Mouse (Mus musculus) hindbrain, embryonic 15.5 days (tissue): ENCODE measurements around the gene Bak1. TPM values are rescaled to one million over a fixed set of nuclear protein-coding genes. Genes with fewer than 3 reads are reported as not detected.

Source experiments
- ATAC-seq: fragments of 200-750 bp; cut with Nextera tagmentation; 2 replicates; pipeline ENCODE4 v1.8.0; 2017; ENCODE audit warnings: low read depth, moderate number of reproducible peaks, moderate TSS enrichment; ENCODE audit not compliant: low FRiP score
- H3K27ac ChIP-seq: fragments of 300-500 bp; sonication (generic); replicated peaks from 2 replicates; pipeline ENCODE4 v1.5.1; 2015; ENCODE audit warnings: mild to moderate bottlenecking, inconsistent platforms
- H3K27me3 ChIP-seq: fragments of 300-500 bp; sonication (generic); 2 replicates; pipeline ENCODE4 v1.6.1; 2015; ENCODE audit warnings: control low read depth, inconsistent platforms
- H3K36me3 ChIP-seq: fragments of 300-500 bp; sonication (generic); 2 replicates; pipeline ENCODE4 v1.6.1; 2015; ENCODE audit warnings: control low read depth, inconsistent platforms
- H3K4me1 ChIP-seq: fragments of 300-500 bp; sonication (generic); replicated peaks from 2 replicates; pipeline ENCODE4 v1.6.1; 2015; ENCODE audit warnings: control low read depth, inconsistent platforms
- H3K4me2 ChIP-seq: fragments of 300-500 bp; sonication (generic); 2 replicates; pipeline ENCODE4 v1.6.1; 2015; ENCODE audit warnings: moderate library complexity, mild to moderate bottlenecking, inconsistent platforms
- H3K4me3 ChIP-seq: fragments of 300-500 bp; sonication (generic); 2 replicates; pipeline ENCODE4 v1.5.1; 2015; ENCODE audit warnings: mild to moderate bottlenecking, inconsistent platforms
- H3K9ac ChIP-seq: fragments of 300-500 bp; sonication (generic); 2 replicates; pipeline ENCODE4 v1.6.1; 2015; ENCODE audit warnings: inconsistent platforms
- H3K9me3 ChIP-seq: fragments of 300-500 bp; sonication (generic); 2 replicates; pipeline ENCODE4 v1.6.1; 2016; ENCODE audit warnings: control low read depth, inconsistent platforms
- WGBS: fragments of 180-500 bp; shearing (Covaris S2); methylation state at CpG from one replicate; pipeline ENCODE4 v1.1.7; 2015; 5-methylcytosine and 5-hydroxymethylcytosine counted together
- polyA plus RNA-seq: library from polyadenylated mRNA; unstranded; fragments of >200 nt; fragmentation: Nextera tagmentation; extraction: Ambion mirVana; gene quantifications from 2 replicates; pipeline ENCODE4 v1.2.1, GENCODE M21; 2015

Bak1 gene
- polyA plus RNA-seq, 1 experiment from 2014 or later: 4.5 TPM

DNA sequence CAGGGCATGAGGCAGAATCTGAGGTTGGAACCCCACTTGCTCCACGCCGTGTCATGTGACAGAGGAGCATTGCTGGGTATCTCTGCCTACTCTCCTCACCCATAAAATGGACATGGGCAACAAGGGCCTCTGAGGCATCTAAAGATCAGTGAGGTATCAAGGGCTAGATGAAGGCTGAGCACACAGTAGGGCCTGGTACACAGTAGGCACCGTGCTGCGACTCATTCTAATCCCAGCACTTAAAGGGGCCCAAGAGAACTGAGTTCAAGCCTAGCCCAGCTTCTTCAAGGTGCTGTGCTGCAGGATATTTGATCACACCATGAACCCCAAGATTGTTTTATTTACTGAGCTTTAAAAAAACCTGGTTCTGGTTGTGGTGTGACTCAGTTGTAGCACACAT is 2.1 kb upstream of the Bak1 start:
- no peak overlapping the region for H3K4me3 ChIP-seq
- ATAC-seq: no peak
- 93% methylated on average over 4 of the region's 4 CpGs for WGBS
- H3K9ac ChIP-seq: no peak overlapping the region
- no peaks in the 10 kb centered on the region for H3K27me3 ChIP-seq
- peaks cover 2% of the 10 kb centered on the region; the same call in 1 of the 2 replicates for H3K36me3 ChIP-seq
- H3K4me1 ChIP-seq: peaks cover 25% of the 10 kb centered on the region
- H3K27ac ChIP-seq: no peak overlapping the region
- H3K4me2 ChIP-seq: no peak overlapping the region
- no peaks in the 10 kb centered on the region for H3K9me3 ChIP-seq

DNA sequence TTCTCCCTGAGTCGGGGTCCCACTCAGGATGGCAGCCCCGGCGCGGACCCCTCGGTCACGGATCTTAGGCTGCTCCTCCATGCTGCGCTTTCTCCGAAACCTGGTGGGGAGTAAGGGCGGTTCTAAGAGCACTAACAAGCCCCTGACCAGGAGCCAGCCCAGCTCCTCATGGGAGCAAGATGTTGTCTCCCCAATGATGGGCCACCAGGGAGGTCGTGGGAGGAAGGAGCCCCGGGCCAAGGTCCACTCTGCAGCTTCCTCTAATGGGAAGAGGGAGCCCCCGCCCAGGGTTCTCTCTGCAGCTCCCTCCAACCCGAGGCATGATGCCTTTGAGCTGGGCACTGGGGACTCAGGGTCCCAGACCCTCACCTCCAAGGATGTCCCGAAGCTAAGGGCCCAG is 622 bp upstream of the Bak1 start:
- Histone ChIP-seq H3K4me2 (no peak overlapping the region), H3K9ac (no peak overlapping the region), H3K4me1 (peaks cover 25% of the 10 kb centered on the region), H3K27ac (no peak overlapping the region), H3K36me3 (peaks cover 15% of the 10 kb centered on the region), H3K4me3 (no peak overlapping the region), H3K27me3 (no peaks in the 10 kb centered on the region), H3K9me3 (no peaks in the 10 kb centered on the region)
- ATAC-seq: no peak
- WGBS: 90% methylated on average over 14 of the region's 14 CpGs

DNA sequence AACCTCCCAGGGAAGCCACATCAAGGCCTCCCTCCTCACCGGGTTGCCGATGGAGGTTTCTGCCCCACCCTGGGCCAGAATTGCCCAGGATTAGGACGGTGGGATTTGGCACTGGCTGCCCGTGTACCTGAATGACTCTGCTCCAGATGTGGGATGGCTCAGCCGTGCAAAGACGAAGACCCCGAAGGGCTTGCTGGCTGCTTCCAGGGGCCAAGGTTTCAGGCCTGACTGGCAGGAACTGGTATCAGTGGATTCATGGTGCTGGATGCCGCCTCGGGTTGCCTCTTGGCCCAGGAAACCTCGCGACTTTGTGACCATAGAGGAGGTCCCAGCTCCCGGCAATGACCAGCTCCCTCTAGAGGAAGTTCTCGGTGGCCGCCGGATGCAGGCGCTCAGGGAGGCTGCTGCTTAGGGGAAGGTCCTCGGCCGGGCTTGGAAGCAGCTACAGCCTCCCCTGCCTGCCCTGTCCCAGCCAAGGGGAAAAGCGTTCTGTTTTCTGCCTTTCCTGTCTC is 469 bp downstream of the Bak1 start:
- Histone ChIP-seq H3K9ac (peak overlapping the region; percentile 91), H3K4me1 (peaks cover 24% of the 10 kb centered on the region), H3K4me2 (peak overlapping the region; percentile 86), H3K4me3 (peak overlapping the region; percentile 67), H3K27me3 (no peaks in the 10 kb centered on the region), H3K27ac (peak overlapping the region; percentile 84), H3K36me3 (peaks cover 23% of the 10 kb centered on the region), H3K9me3 (no peaks in the 10 kb centered on the region)
- peak; percentile 77 for ATAC-seq
- under 1% methylated on average over 19 of the region's 19 CpGs for WGBS

DNA sequence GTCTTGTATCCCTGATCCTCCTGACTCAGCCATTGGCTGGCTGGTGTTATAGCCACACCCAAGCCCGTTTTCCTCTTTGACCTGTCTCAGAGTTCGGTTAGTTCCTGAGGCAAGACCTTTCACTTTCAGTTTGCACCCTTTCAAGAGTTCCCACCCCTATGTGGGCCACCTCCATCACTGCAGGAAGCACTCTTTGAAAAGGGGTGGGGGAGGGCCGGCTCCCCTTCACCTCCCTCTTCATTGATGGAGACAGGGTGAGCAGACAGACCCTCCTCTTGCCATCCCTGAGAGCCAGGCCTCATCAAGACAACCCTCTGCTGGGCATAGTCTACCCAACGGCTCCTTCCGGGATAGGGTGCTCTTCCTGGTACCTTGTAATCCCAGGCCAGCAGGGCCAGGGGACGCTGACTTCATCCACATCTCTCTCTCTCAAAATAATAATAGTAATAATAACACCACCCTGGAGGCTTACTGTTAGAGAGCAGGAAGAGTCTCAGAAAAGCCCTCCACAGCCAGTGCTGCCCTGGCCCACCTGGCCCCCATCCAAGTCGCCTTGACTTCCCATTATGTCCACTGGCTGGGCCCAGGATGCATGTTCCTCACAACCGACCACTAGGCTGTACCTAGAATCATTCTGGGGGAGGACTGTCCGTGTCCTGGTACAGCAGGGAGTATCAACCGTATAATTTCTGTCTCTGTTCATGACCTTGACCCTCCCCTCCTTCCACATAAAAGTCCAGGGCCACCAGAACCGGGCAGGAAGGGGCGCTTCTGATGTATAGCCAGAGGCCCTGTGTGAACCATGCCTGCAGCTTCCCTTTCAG is 1.1 kb downstream of the Bak1 start:
- WGBS: 40% methylated on average over 12 of the region's 12 CpGs
- H3K36me3 ChIP-seq: peaks cover 26% of the 10 kb centered on the region
- peak overlapping the region; percentile 84 for H3K27ac ChIP-seq
- no peaks in the 10 kb centered on the region for H3K9me3 ChIP-seq
- peak overlapping the region; percentile 67 for H3K4me3 ChIP-seq
- peak overlapping the region; percentile 86 for H3K4me2 ChIP-seq
- peak; percentile 37 for ATAC-seq
- peak overlapping the region; percentile 91 for H3K9ac ChIP-seq
- peaks cover 18% of the 10 kb centered on the region for H3K4me1 ChIP-seq
- H3K27me3 ChIP-seq: no peaks in the 10 kb centered on the region

DNA sequence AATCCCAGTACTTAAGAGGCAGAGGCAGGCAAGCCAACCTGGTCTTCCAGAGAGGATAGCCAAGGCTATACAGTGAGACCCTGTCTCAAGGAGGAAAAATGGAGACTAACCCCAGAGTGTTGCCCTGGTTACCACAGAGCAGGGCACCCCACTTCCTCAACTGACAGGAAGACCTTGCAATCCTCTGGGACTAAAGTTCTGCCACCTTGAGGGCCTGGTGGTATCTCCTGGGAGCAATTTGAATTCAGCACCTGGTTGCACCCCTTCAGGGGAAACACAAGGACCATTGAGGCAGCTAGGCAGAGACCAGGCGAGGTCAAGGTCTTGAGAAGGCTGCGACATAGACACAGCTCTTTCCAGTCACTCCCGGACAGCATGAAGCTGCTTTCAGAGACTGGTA is 2.9 kb downstream of the Bak1 start:
- Histone ChIP-seq H3K4me1 (peaks cover 16% of the 10 kb centered on the region), H3K4me2 (no peak overlapping the region), H3K36me3 (peaks cover 41% of the 10 kb centered on the region), H3K9me3 (no peaks in the 10 kb centered on the region), H3K9ac (no peak overlapping the region), H3K4me3 (no peak overlapping the region), H3K27me3 (no peaks in the 10 kb centered on the region), H3K27ac (no peak overlapping the region)
- ATAC-seq: no peak
- WGBS: 90% methylated on average over 3 of the region's 3 CpGs

- H3K36me3 ChIP-seq: peaks cover 42% of the 10 kb centered on the region
- no peak overlapping the region for H3K4me3 ChIP-seq
- 96% methylated on average over 17 of the region's 17 CpGs for WGBS
- no peaks in the 10 kb centered on the region for H3K9me3 ChIP-seq
- no peak overlapping the region for H3K27ac ChIP-seq
- H3K4me1 ChIP-seq: peaks cover 16% of the 10 kb centered on the region
- no peak for ATAC-seq
- H3K4me2 ChIP-seq: no peak overlapping the region
- H3K9ac ChIP-seq: no peak overlapping the region
- H3K27me3 ChIP-seq: no peaks in the 10 kb centered on the region
These were observed 3.4 kb downstream of the Bak1 start for GRCm38 (mm10) chr17:27025326-27025902.

GRCm38 (mm10) chr17:27023342-27023741 is 5.5 kb downstream of the Bak1 start:
- WGBS: 90% methylated on average over 4 of the region's 4 CpGs
- Histone ChIP-seq H3K27me3 (no peaks in the 10 kb centered on the region), H3K27ac (no peak overlapping the region), H3K4me3 (no peak overlapping the region), H3K36me3 (peaks cover 44% of the 10 kb centered on the region), H3K4me2 (no peak overlapping the region), H3K4me1 (peaks cover 21% of the 10 kb centered on the region), H3K9me3 (no peaks in the 10 kb centered on the region), H3K9ac (no peak overlapping the region)
- ATAC-seq: no peak

DNA sequence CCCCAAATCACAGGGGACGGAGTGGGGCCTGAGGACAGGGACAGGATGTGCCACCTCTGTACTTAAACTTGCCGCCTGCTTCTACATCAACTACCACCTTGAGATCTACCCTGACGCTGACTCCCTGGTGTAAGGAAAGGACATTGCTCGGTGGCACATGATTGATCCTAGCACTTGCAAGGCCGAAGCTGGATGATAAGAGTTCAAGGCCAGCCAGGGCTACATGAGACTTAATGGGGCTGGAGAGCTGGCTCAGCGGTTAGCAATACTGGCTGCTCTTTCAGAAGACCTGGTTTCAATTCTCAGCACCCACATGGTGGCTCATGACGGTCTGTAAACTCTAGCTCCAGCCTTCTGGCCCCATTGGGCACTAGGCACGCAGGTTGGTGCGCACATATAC is 7.1 kb downstream of the Bak1 start:
- Histone ChIP-seq H3K4me2 (no peak overlapping the region), H3K9me3 (no peaks in the 10 kb centered on the region), H3K27ac (no peak overlapping the region), H3K27me3 (no peaks in the 10 kb centered on the region), H3K9ac (no peak overlapping the region), H3K4me3 (no peak overlapping the region), H3K36me3 (peaks cover 44% of the 10 kb centered on the region), H3K4me1 (peaks cover 17% of the 10 kb centered on the region)
- 93% methylated on average over 9 of the region's 9 CpGs for WGBS
- no peak for ATAC-seq

DNA sequence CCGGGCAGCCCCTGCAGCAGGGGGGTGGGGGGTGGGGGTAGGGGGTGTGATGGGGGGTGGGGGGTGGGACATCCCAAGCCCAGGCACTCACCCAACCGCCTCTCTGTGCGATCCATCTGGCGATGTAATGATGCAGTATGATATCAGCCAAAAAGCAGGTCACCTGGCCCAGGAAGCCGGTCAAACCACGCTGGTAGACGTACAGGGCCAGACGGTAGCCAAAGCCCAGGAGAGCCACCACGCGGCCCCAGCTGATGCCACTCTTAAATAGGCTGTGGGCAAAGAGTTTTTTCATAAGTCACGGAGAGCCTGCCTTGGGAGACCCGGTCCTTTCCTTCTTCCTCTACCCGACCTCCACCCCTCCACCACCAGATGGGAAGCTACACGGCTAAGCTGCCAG is 7.7 kb downstream of the Bak1 start:
- Histone ChIP-seq H3K9ac (no peak overlapping the region), H3K4me1 (peaks cover 16% of the 10 kb centered on the region), H3K4me3 (no peak overlapping the region), H3K9me3 (no peaks in the 10 kb centered on the region), H3K27ac (no peak overlapping the region), H3K4me2 (no peak overlapping the region), H3K27me3 (no peaks in the 10 kb centered on the region), H3K36me3 (peaks cover 44% of the 10 kb centered on the region)
- 92% methylated on average over 14 of the region's 14 CpGs for WGBS
- ATAC-seq: no peak

DNA sequence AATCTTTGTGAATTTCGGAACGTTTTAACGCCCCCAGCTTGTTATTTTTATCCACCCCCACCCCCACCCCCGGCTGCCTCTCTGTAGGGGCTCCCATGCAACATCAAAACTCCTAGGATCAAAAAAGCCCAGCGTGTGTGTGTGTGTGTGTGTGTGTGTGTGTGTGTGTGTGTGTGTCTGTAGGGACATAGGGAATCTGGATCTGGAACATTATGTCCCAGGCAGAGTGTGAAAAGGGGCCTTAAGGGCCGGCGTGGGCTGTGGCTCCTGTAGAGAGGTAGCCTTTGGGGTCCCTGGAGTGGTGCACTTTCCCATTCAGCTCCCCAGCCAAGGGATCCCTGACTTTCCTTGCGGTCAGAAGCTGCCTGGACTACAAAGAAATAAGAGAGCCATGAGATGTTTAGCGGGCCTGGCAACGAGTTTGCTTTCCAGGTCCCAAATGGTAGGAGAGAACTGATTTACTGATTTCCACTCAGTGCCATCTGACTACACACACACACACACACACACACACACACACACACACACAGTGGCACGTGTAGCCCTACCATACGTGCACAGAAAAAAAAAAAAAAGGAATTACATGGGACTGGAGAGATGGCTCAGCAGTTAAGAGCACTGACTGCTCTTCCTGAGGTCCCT is 10.1 kb downstream of the Bak1 start:
- Histone ChIP-seq H3K27ac (peak overlapping the region; percentile 64), H3K4me2 (peak overlapping the region; percentile 77), H3K4me3 (peak overlapping the region; percentile 47), H3K4me1 (peaks cover 16% of the 10 kb centered on the region), H3K9me3 (no peaks in the 10 kb centered on the region), H3K36me3 (peaks cover 24% of the 10 kb centered on the region), H3K27me3 (no peaks in the 10 kb centered on the region), H3K9ac (0 out of 2 replicates have a peak overlapping the region, but pooled peaks have one; percentile 47)
- WGBS: 22% methylated on average over 12 of the region's 12 CpGs
- ATAC-seq: 0 out of 2 replicates have a peak, but pooled peaks have one; percentile 4

GRCm38 (mm10) chr17:27017564-27018499 is 11.0 kb downstream of the Bak1 start:
- Histone ChIP-seq H3K9me3 (no peaks in the 10 kb centered on the region), H3K27me3 (no peaks in the 10 kb centered on the region), H3K9ac (peak overlapping the region; percentile 47), H3K4me3 (peak overlapping the region; percentile 47), H3K4me2 (peak overlapping the region; percentile 77), H3K36me3 (peaks cover 20% of the 10 kb centered on the region), H3K4me1 (peaks cover 16% of the 10 kb centered on the region), H3K27ac (peak overlapping the region; percentile 64)
- WGBS: 7% methylated on average over 34 of the region's 34 CpGs
- ATAC-seq: peak; percentile 76
